9 mouse cellular contexts compared by ENCODE assay signal in the genomic region with DNA sequence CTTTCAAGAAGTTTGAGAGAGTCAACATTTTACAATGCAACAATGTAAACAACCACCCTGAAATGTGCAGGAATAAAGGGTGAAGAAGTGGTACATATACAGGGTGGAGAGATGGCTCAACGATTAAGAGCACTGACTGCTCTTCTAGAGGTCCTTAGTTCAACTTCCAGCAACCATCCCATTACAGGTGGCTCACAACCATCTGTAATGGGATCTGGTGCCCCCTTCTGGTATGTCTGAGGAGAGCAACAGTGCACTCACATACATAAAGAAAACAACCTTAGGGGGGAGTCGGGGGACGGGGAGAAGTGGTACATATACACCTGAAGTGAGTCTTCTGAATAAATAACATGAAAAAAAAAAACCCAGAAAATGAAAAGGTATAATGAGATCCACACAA.
DNase-seq lines count a peak whose midpoint lies in the region; ATAC-seq and TF ChIP-seq lines count a peak whose summit lies in the region.
"Had no signal": no experiment of that assay in that cellular context is flagged by ENCODE, and none has a peak within 500 bp of the region (broad histone marks: within the 10 kb centered on the region; RNA-seq: fewer than 3 reads in every experiment).

No protein-coding gene starts in this region.

- peaks cover 16% of the 10 kb centered on the region for H3K4me1 ChIP-seq in forebrain, postnatal 0 days (ENCODE audit: insufficient read depth)
- peaks cover 15% of the 10 kb centered on the region for H3K4me1 ChIP-seq in forebrain, embryonic 10.5 days
- peaks cover 17% of the 10 kb centered on the region for H3K4me1 ChIP-seq in midbrain, embryonic 16.5 days (ENCODE audit: control insufficient read depth, insufficient read depth, low read length)
- H3K4me1 ChIP-seq in midbrain, embryonic 10.5 days: peaks cover 19% of the 10 kb centered on the region
- H3K4me1 ChIP-seq: liver, embryonic 13.5 days had no signal

- no peaks in the 10 kb centered on the region for H3K9me3 ChIP-seq in forebrain, postnatal 0 days (ENCODE audit: low read length)
- no peaks in the 10 kb centered on the region for H3K9me3 ChIP-seq in forebrain, embryonic 10.5 days
- H3K9me3 ChIP-seq in midbrain, embryonic 16.5 days (replicated peaks; ENCODE audit: control insufficient read depth, low read length, poor library complexity, severe bottlenecking): no peaks in the 10 kb centered on the region
- no peaks in the 10 kb centered on the region for H3K9me3 ChIP-seq in midbrain, embryonic 10.5 days (replicated peaks)
- H3K9me3 ChIP-seq: liver, embryonic 13.5 days had no signal

- H3K27ac ChIP-seq in forebrain, postnatal 0 days (ENCODE audit: low read depth, low read length): no peak overlapping the region
- no peak overlapping the region for H3K27ac ChIP-seq in forebrain, embryonic 10.5 days
- H3K27ac ChIP-seq in midbrain, embryonic 16.5 days (ENCODE audit: low read length): no peak overlapping the region
- no peak overlapping the region for H3K27ac ChIP-seq in midbrain, embryonic 10.5 days (replicated peaks)
- H3K27ac ChIP-seq: liver, embryonic 13.5 days had no signal

- TF ChIP-seq CTCF in forebrain, postnatal 0 days (IDR thresholded peaks at IDR 0.05; ENCODE audit: low read depth): peak; percentile 56

- 47% methylated on average over 3 of the region's 3 CpGs for WGBS in forebrain, postnatal 0 days
- 69% methylated on average over 3 of the region's 3 CpGs for WGBS in forebrain, embryonic 10.5 days
- 58% methylated on average over 3 of the region's 3 CpGs for WGBS in midbrain, embryonic 16.5 days
- 68% methylated on average over 3 of the region's 3 CpGs for WGBS in midbrain, embryonic 10.5 days

- H3K4me3 ChIP-seq in forebrain, postnatal 0 days (ENCODE audit: low read depth, low read length): no peak overlapping the region
- no peak overlapping the region for H3K4me3 ChIP-seq in forebrain, embryonic 10.5 days
- no peak overlapping the region for H3K4me3 ChIP-seq in midbrain, embryonic 16.5 days (ENCODE audit: low read depth, low read length)
- no peak overlapping the region for H3K4me3 ChIP-seq in midbrain, embryonic 10.5 days
- H3K4me3 ChIP-seq: liver, embryonic 13.5 days had no signal

- DNase-seq in forebrain, postnatal 0 days: no peak
- DNase-seq in forebrain, embryonic 10.5 days (ENCODE audit: extremely low spot score, low spot score): no peak
- peak; percentile 14 for DNase-seq in urinary bladder, postnatal 25 days (ENCODE audit: low spot score)
- DNase-seq in urinary bladder, adult 2 months (ENCODE audit: low spot score): no peak
- DNase-seq in kidney, postnatal 10 days: peak; percentile 37
- DNase-seq in spleen, postnatal 4 days (ENCODE audit: low spot score in 2 of 2): no peak
- no peak for DNase-seq in midbrain, embryonic 10.5 days (ENCODE audit: low spot score)
- DNase-seq: liver, embryonic 13.5 days had no signal

- ATAC-seq in forebrain, postnatal 0 days: no peak
- no peak for ATAC-seq in midbrain, embryonic 16.5 days

- no peaks in the 10 kb centered on the region; the same call in 1 of the 2 replicates for H3K36me3 ChIP-seq in forebrain, postnatal 0 days (ENCODE audit: insufficient read depth)
- H3K36me3 ChIP-seq in forebrain, embryonic 10.5 days (replicated peaks): peaks cover 1% of the 10 kb centered on the region; the same call in 1 of the 2 replicates
- no peaks in the 10 kb centered on the region for H3K36me3 ChIP-seq in midbrain, embryonic 16.5 days (ENCODE audit: control insufficient read depth, insufficient read depth, low read length)
- peaks cover 5% of the 10 kb centered on the region for H3K36me3 ChIP-seq in midbrain, embryonic 10.5 days
- H3K36me3 ChIP-seq: liver, embryonic 13.5 days had no signal

- no peak overlapping the region for H3K4me2 ChIP-seq in forebrain, postnatal 0 days (ENCODE audit: low read depth)
- no peak overlapping the region for H3K4me2 ChIP-seq in midbrain, embryonic 16.5 days (ENCODE audit: low read length)
- H3K4me2 ChIP-seq: liver, embryonic 13.5 days had no signal

- no peak overlapping the region for H3K9ac ChIP-seq in forebrain, postnatal 0 days
- H3K9ac ChIP-seq in midbrain, embryonic 16.5 days (ENCODE audit: low read depth, low read length): no peak overlapping the region
- H3K9ac ChIP-seq: liver, embryonic 13.5 days had no signal

- no peaks in the 10 kb centered on the region for H3K27me3 ChIP-seq in forebrain, postnatal 0 days (ENCODE audit: insufficient read depth, low read length)
- H3K27me3 ChIP-seq in forebrain, embryonic 10.5 days (ENCODE audit: poor library complexity, severe bottlenecking): no peaks in the 10 kb centered on the region
- no peaks in the 10 kb centered on the region for H3K27me3 ChIP-seq in midbrain, embryonic 16.5 days (ENCODE audit: control insufficient read depth, insufficient read depth, low read depth, low read length)
- H3K27me3 ChIP-seq in midbrain, embryonic 10.5 days (ENCODE audit: low read depth, poor library complexity, severe bottlenecking): no peaks in the 10 kb centered on the region
- H3K27me3 ChIP-seq: liver, embryonic 13.5 days had no signal

Comparison
In these comparisons a context has a peak if more than half of its experiments do, and no peak if none do; other contexts are left out.
1. DNase-seq: peak in urinary bladder, postnatal 25 days (single experiment) and kidney, postnatal 10 days (single experiment); none in forebrain, postnatal 0 days (single experiment), forebrain, embryonic 10.5 days (single experiment), urinary bladder, adult 2 months (single experiment), spleen, postnatal 4 days (0 of 2) and midbrain, embryonic 10.5 days (single experiment).